Mouse (Mus musculus): Measurements from ENCODE around the gene Iqcn. TPM values are rescaled to one million over a fixed set of nuclear protein-coding genes. Genes with fewer than 3 reads are reported as not detected.

Gene Iqcn
- total and polyA plus RNA-seq, 3 experiments = not detected

DNA sequence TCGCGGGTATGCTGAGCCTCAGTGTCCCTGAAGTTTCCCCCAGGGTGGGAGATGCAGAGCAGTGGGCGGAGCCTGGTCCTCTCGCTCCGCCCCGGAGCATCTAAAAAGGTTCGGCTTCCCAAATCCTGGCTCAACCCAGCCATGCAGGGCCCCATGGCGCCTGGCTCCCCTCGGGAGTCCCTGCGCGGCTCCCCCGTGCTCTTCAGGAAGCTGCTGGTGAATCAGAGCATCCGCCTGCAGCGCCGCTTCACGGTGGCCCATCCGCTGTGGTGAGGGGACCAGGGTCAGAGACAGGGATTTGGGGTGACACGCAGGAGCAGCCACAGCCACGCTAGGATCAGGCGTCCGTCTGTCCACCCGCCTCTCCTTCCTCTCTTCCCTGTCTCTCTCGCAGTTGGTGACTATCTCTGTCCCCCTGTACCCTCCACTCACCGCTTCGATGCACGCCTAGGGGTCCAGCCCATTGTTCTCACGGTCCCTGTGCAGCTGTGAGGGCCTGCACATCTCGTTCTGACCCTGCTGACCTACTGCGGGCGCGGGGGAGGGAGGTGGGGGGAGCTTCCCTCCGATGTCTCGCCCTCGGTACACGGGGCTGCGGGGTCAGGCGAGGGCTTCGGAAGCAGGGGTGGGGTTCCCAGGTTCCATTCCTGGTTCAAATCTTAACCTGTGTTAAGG, 39.9 kb downstream of the Iqcn start:
- H3K9ac ChIP-seq (ENCODE audit: control insufficient read depth, low read depth, low read length, poor library complexity, severe bottlenecking) = no peak overlapping the region
- no peaks in the 10 kb centered on the region for H3K79me2 ChIP-seq (ENCODE audit: control insufficient read depth, insufficient read depth, low read length, poor library complexity)
- H3K4me3 ChIP-seq (ENCODE audit: control insufficient read depth in 1 of 2, insufficient read depth in 1 of 2, low read depth in 2 of 2, low read length in 2 of 2) = no peak overlapping the region
- H3K9me3 ChIP-seq (replicated peaks; ENCODE audit: insufficient read depth, low read length) = no peaks in the 10 kb centered on the region
- peaks cover 0 to 1% of the 10 kb centered on the region in 2 experiments; a peak in 2 of 4 replicates for H3K27me3 ChIP-seq (ENCODE audit: control insufficient read depth in 1 of 2, insufficient read depth in 2 of 2, low read length in 2 of 2)
- TF ChIP-seq POLR2AphosphoS2 (IDR thresholded peaks at IDR 0.05; ENCODE audit: low read length) (no peak), ETS1 (IDR thresholded peaks at IDR 0.05; ENCODE audit: low read depth, low read length) (no peak), MAFK (IDR thresholded peaks at IDR 0.05; ENCODE audit: borderline replicate concordance, low read depth, low read length) (no peak), ZC3H11A (IDR thresholded peaks at IDR 0.05; ENCODE audit: low read depth, low read length) (no peak), USF2 (IDR thresholded peaks at IDR 0.05; ENCODE audit: borderline replicate concordance in 1 of 2, insufficient read depth in 1 of 2, low read depth in 1 of 2, low read length in 2 of 2) (no peak), USF1 (IDR thresholded peaks at IDR 0.05; ENCODE audit: low read depth, low read length) (no peak), GABPA (IDR thresholded peaks at IDR 0.05; ENCODE audit: low read depth, low read length) (no peak), RAD21 (IDR thresholded peaks at IDR 0.05; ENCODE audit: low read depth, low read length) (no peak)
- H3K27ac ChIP-seq (ENCODE audit: control insufficient read depth, low read depth, low read length) = no peak overlapping the region
- no peaks in the 10 kb centered on the region for H3K36me3 ChIP-seq (ENCODE audit: control insufficient read depth in 1 of 2, insufficient read depth in 2 of 2, low read length in 2 of 2)
- DNase-seq (ENCODE audit: low read depth, low spot score) = no peak
- H3K4me1 ChIP-seq (ENCODE audit: control insufficient read depth in 1 of 2, insufficient read depth in 2 of 2, low read length in 2 of 2) = no peaks in the 10 kb centered on the region

DNA sequence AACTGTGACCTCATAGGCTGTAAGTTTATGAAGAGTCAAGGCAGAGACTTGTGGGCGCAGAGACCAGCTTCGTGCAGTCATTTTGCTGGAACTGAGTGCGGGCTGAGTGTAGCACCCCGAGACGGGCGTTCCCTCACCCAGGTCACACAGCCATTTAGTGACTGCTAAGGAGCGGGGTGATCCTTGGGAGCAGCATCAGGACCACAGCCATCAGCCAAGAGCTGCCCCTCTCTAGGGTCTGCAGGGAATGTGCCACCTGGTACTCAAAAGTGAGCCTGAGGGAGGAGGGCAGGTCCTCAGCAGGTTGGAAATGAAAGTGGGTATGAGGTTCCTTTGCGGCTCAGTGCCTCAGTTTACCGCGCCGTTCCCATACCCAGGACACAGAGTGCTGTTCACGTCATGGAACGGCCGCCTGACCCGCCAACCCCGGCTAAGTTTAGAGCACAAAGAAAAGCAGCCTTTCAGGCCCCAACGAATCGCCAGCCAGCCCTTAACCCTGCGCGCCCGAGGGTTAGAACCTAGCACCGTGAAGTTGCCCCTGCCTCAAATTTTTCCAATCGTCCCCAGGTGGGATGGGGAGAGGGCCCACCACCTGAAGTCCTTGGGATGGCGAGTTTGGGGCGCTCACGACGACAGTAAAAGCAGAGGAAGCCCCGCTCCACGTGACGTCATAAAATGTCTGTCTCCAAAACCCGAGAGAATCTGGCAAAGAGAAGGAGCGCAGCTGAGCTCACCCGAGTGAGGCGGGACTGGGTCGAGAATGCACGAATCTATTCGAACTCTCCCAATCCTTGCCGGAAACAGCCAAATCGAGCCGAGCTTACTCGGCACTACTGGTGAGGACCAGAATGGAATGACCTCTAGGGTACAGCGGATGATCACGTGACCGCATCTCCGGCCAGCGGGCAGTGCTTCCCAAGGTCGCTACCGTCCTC, 40.7 kb downstream of the Iqcn start:
- no peak overlapping the region for H3K27ac ChIP-seq (ENCODE audit: control insufficient read depth, low read depth, low read length)
- H3K9ac ChIP-seq (ENCODE audit: control insufficient read depth, low read depth, low read length, poor library complexity, severe bottlenecking) = no peak overlapping the region
- no peaks in the 10 kb centered on the region for H3K36me3 ChIP-seq (ENCODE audit: control insufficient read depth in 1 of 2, insufficient read depth in 2 of 2, low read length in 2 of 2)
- TF ChIP-seq USF1 (IDR thresholded peaks at IDR 0.05; ENCODE audit: low read depth, low read length) (0 out of 2 replicates have a peak, but pooled peaks have one; percentile 28), MAZ (IDR thresholded peaks at IDR 0.05; ENCODE audit: low read depth, low read length) (no peak)
- H3K4me3 ChIP-seq (ENCODE audit: control insufficient read depth in 1 of 2, insufficient read depth in 1 of 2, low read depth in 2 of 2, low read length in 2 of 2) = no peak overlapping the region
- no peaks in the 10 kb centered on the region for H3K9me3 ChIP-seq (replicated peaks; ENCODE audit: insufficient read depth, low read length)
- DNase-seq (ENCODE audit: low read depth, low spot score) = no peak
- no peaks in the 10 kb centered on the region for H3K4me1 ChIP-seq (ENCODE audit: control insufficient read depth in 1 of 2, insufficient read depth in 2 of 2, low read length in 2 of 2)
- peaks cover 0 to 1% of the 10 kb centered on the region in 2 experiments; a peak in 2 of 4 replicates for H3K27me3 ChIP-seq (ENCODE audit: control insufficient read depth in 1 of 2, insufficient read depth in 2 of 2, low read length in 2 of 2)
- H3K79me2 ChIP-seq (ENCODE audit: control insufficient read depth, insufficient read depth, low read length, poor library complexity) = no peaks in the 10 kb centered on the region

DNA sequence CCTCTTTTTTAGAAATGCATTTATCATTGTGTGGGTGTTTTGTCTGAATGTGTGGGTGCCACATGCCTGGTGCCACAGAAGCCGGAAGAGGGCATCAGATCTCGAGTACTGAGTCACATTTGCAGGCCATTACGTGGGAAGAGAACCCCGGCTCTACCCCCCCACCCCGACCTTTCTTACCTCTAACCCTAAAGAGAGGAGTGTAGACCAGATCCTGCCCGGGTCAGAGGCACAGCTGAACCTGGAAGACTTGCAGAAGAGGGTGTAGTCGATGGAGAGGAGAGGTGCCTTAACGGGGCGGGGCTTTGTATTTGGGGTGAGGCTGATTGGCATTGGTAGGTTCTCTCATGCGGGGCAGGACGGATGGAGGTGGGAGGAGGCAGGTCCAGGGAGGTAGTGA, 41.5 kb downstream of the Iqcn start:
- no peak for DNase-seq (ENCODE audit: low read depth, low spot score)
- Histone ChIP-seq H3K9ac (ENCODE audit: control insufficient read depth, low read depth, low read length, poor library complexity, severe bottlenecking) (no peak overlapping the region), H3K4me1 (ENCODE audit: control insufficient read depth in 1 of 2, insufficient read depth in 2 of 2, low read length in 2 of 2) (no peaks in the 10 kb centered on the region), H3K36me3 (ENCODE audit: control insufficient read depth in 1 of 2, insufficient read depth in 2 of 2, low read length in 2 of 2) (no peaks in the 10 kb centered on the region), H3K4me3 (ENCODE audit: control insufficient read depth in 1 of 2, insufficient read depth in 1 of 2, low read depth in 2 of 2, low read length in 2 of 2) (no peak overlapping the region), H3K27me3 (ENCODE audit: control insufficient read depth in 1 of 2, insufficient read depth in 2 of 2, low read length in 2 of 2) (peaks cover 0 to 1% of the 10 kb centered on the region in 2 experiments; a peak in 2 of 4 replicates), H3K27ac (ENCODE audit: control insufficient read depth, low read depth, low read length) (no peak overlapping the region), H3K79me2 (ENCODE audit: control insufficient read depth, insufficient read depth, low read length, poor library complexity) (no peaks in the 10 kb centered on the region), H3K9me3 (replicated peaks; ENCODE audit: insufficient read depth, low read length) (no peaks in the 10 kb centered on the region)
- TF ChIP-seq MEF2A (IDR thresholded peaks at IDR 0.05; ENCODE audit: extremely low read depth, insufficient replicate concordance, low read depth, low read length, poor library complexity, severe bottlenecking) (no peak), CHD2 (IDR thresholded peaks at IDR 0.05; ENCODE audit: low read length) (no peak), NELFE (IDR thresholded peaks at IDR 0.05; ENCODE audit: low read depth, low read length) (no peak), MAZ (IDR thresholded peaks at IDR 0.05; ENCODE audit: low read depth, low read length) (no peak), POLR2AphosphoS5 (IDR thresholded peaks at IDR 0.05; ENCODE audit: borderline replicate concordance, low read depth, low read length) (no peak), UBTF (IDR thresholded peaks at IDR 0.05; ENCODE audit: borderline replicate concordance, insufficient read depth, low read depth, low read length) (no peak), USF1 (IDR thresholded peaks at IDR 0.05; ENCODE audit: low read depth, low read length) (no peak), GATA1 (IDR thresholded peaks at IDR 0.05; ENCODE audit: low read depth, low read length) (no peak)
